Mouse (Mus musculus) kidney, adult 2 months (tissue): ENCODE measurements around the gene Marf1.

Experiments
- CTCF ChIP-seq: fragments of 200-500 bp; conservative IDR thresholded peaks from 2 replicates; pipeline ENCODE4 v1.5.1; 2011; ENCODE audit warnings: low read depth, mild to moderate bottlenecking, control low read depth, low read length, moderate library complexity, mixed read lengths; ENCODE audit not compliant: insufficient read depth, insufficient read length
- POLR2A ChIP-seq: fragments of 200-500 bp; IDR thresholded peaks from one replicate; pipeline ENCODE4 v1.6.1; 2011; ENCODE audit warnings: low read depth, low read length, control low read depth

GRCm38 (mm10) chr16:14139106-14139505, 24.0 kb downstream of the Marf1 start:
- TF ChIP-seq CTCF, result no peak
- TF ChIP-seq POLR2A, result no peak
